Mouse (Mus musculus): ENCODE data around the gene Cmtr1.

Gene Cmtr1

DNA sequence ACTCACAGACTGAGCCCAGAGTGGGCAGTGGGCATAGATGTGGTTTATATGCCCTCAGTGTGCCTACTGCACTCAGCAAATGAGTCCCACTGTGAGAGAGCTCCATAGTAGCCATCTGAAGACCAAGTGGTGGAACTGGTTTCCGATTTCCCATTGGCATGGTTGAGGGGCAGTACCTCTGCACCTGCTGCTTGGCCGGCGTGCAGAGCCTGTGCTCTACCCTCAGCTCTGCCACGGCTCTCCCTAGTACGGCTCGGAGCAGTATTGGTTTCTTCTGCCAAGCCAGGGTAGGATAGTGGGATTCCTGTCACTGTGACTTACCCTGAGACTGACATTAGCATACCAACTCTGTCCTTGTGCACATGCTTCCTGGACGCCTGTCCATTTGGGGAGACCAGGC lies 40.2 kb downstream of the Cmtr1 start:
- in situ Hi-C loops (cut with MboI; ENCODE audit: unreplicated experiment in 2 of 2): loop anchor here in 1 of 2 experiments (5.0 kb wide), 1 partner anchor 182 kb away; no protein-coding TSS in a partner anchor

DNA sequence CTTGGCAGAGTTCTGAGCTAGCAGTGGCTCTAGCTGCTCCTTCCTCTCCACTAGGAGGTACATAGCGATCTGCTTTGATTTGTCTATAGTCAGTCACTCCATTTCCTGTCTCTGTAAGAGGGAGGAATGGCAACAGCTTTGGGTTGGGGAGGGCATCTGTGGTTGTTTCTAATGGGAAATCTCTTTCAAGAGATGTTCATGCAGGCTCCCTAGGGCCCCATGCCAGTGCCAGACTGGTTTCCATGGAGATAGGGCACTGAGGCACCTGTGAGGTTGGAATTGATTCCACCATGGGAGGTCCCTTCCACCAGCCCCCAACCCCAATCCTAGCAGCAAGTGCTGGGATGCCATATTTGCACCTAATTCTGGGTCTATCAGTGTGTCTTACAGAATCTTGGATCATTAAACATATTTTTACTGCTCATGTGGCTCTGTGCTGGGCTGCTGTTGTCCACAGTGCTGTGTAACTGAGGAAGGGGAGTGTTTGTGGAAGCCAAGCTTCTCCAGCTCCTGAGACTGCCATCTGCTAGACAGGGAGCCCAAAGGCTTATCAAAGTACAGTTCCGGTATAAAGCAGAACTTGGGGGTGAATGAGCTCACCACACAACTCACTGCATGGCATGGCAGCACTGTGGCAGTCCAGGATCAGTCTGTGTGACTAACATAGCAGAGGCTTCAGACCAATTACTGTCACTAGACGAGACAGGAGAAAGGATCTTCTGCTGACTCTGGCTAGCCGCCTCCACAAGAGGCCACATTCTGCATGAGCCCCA lies 42.7 kb downstream of the Cmtr1 start:
- in situ Hi-C loops (cut with MboI; ENCODE audit: unreplicated experiment in 2 of 2): loop anchor here in 1 of 2 experiments (5.0 kb wide), 1 partner anchor 179 kb away; no protein-coding TSS in a partner anchor

DNA sequence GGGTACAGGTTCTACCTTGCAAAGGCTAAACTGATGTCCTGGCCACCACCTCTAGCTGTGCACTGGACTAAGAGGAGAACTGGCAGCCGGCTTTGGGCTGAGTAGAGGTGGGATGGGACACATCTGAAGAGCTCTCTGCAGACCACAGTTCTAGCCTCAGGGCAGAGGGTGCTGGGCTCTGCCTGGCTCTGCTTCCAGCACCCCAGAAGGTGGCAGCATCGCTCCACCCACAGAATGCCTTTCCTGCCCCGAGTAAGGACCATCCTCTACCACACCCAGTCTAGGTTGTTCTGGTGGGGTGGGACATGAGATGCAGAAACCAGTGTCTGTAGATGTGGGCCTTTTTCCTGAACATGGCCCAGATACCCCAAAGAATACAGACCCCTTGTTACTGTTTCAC lies 44.4 kb downstream of the Cmtr1 start:
- in situ Hi-C loops (cut with MboI; ENCODE audit: unreplicated experiment in 2 of 2): loop anchor here (5.0 kb wide), 1 partner anchor 178 kb away; no protein-coding TSS in a partner anchor

DNA sequence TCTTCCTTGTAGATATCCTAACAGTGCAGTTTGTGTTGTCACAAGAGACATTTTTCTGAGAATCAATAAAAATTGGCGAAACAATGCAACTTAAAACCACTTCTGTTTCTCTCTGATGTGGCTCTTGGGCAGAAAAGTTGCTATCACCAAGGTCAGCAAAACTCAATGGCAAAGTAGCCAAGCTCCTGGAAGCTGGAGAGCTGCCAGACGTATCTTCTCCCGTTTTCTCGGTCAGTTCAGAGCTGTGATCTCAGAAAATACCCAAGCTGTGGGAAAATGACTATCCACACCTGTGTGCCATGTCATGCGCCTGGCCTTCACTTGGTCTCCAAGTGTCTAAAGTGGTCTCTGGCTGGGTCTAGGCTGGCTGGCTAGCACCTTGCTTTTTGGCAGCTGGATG lies 45.5 kb downstream of the Cmtr1 start:
- in situ Hi-C loops (cut with MboI; ENCODE audit: unreplicated experiment in 2 of 2): loop anchor here in 1 of 2 experiments (5.0 kb wide), 1 partner anchor 176 kb away; no protein-coding TSS in a partner anchor

DNA sequence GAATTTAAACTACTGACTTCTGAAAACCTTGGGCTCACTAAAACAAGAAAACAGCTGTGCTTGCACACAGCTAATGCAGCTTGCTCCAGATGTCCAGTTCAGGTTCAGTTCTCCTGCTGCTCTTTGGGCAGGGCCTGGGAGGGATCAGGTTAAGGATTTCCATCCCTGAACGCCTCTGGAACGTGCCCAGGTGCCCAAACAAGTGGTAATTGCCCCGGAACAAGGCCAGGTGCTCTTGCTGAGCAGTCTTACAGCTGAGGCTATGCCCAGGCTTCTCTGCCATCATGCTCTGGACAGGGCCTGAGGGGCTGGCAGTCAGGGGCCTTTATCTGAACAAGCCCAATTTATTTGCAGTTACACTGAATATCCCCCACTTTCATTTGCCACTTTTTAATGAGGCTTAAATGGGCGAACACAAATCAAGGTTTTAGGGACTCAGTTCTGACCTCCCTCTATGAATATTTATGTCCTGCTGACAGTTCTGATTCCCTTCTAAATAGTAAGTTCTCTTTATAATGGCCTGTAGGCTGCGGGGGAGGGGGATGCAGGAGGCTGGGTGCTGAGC lies 46.7 kb downstream of the Cmtr1 start:
- in situ Hi-C loops (cut with MboI; ENCODE audit: unreplicated experiment in 2 of 2): loop anchor here in 1 of 2 experiments (5.0 kb wide), 1 partner anchor 175 kb away; no protein-coding TSS in a partner anchor

DNA sequence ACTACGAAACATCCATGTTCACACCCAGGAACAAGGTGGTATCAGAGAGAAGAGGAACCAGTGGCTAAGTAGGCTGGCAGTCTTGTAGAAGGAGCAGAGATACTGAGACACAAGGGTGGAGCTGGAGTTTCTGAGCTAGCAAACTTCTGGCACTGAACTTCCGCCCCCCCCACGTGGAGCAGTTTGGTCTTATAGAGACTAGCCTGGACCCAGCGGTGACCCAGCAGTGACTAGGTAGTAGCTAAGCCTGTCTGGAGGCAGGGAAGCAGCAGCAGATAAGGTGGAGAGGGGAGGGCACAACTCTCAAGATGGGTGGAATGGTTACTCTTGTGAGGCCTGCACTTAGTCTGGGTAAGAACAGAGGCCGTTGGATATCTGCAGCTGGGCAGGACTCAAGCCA lies 48.4 kb downstream of the Cmtr1 start:
- in situ Hi-C loops (cut with MboI; ENCODE audit: unreplicated experiment in 2 of 2): loop anchor here in 1 of 2 experiments (5.0 kb wide), 1 partner anchor 174 kb away; no protein-coding TSS in a partner anchor

DNA sequence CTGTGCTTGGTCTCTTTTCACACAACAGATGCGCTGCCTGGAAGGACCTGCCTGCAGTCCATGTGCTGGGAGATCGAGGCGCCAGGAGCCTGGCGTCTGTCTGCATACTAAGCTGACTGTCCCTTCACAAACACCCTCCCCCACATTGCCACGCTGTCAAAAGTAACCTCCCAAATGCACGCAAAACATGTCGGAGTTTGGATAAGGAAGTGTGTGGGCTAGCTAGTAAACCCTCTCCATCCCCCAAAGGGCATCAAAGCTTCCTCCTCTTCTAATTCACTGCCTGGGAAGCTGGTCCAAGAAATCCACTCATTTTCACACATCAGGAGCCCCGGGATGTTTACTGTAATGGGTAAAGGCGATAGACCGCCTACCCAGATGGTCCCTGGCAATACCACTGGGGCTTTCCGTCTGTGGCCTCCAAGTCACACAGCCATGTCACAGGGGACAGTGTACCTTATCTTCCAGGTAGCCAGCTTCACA lies 50.2 kb downstream of the Cmtr1 start:
- in situ Hi-C loops (cut with MboI; ENCODE audit: unreplicated experiment in 2 of 2): loop anchor here in 1 of 2 experiments (5.0 kb wide), 1 partner anchor 52 kb away; no protein-coding TSS in a partner anchor

DNA sequence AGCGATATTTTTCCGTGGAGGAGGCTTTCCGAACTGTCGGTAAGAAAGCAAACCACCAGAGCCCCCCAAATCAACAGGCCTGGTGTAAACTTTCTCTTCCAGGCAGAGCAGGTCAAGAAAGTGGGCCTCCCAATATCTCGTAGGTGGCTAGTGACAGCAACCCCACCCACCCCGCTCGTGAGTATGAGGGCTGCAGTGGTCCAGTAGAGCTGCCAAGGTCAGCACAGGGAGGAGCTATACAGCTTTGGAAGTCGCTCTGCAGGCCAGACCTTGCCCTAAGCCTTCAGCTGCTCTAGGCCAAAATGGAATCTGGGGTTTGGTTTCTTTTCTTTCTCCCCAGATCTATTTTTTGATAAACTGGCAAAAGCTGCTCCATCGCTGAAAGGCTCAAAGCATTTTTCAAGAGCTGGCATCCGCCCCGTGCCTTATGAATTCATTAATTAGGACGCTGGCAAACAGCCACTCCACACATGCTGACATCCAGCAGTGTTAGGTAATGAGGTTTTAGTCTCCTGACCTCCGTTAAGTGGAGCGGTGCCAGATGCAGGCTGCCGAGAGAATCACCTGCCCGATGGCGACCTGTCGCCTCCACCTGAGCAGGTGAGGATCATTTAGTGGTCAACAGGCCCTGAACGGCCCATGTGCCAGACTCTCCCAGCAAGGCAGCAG lies 50.8 kb downstream of the Cmtr1 start:
- in situ Hi-C loops (cut with MboI; ENCODE audit: unreplicated experiment in 2 of 2): loop anchor here in 1 of 2 experiments (5.0 kb wide), 1 partner anchor 51 kb away; no protein-coding TSS in a partner anchor

DNA sequence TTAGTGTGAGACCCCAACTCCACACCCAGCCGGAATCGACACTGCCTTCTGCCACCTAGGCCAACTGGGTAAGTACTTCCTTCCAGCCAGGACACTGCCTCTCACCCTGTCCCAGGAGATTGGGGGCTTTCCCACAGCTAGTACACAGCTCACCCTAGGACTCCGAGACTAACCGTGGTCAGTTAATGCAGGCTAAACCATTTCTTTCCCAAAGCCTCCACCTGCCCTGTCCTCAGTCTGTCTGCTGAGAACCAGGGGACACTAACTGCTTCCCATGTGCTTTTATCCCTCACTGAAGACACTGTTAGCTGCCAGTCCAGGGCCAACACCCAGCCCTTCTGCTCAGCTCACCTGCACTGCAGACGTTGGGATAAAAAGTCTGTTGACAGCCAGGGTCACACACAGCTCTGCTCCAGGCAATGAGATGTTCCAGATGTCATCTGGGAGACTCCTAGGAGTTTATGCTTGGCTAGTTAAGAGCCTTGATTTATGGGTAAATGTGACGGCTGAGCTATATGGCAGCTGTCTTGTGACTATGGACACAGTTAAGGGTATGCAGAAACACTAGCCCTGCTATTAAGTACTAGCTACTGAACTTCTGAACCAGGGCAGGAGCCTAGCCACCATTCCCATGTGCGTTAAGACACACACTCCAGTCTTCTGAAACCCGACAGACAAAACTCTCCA lies 51.5 kb downstream of the Cmtr1 start:
- in situ Hi-C loops (cut with MboI; ENCODE audit: unreplicated experiment in 2 of 2): loop anchor here in 1 of 2 experiments (5.0 kb wide), 1 partner anchor 50 kb away; no protein-coding TSS in a partner anchor

DNA sequence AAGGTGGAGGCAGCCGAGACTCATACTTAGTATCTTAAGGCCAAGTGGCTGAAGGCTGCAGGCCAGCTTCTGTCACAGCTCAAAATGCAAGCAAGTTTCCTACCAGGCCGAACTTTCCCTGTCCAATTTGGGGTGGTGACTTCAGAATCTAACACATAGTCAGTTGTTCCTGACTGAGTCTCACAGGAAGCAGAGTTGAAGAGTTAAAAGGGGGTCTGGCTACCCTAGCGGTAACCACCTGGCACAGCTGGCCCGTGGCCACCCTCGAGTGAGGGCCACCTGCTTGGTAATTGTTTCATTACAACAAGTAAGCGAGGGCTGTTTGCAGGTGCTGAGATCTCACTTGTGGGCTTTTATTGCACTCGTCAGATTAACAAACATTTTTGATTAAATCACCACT lies 52.2 kb downstream of the Cmtr1 start:
- in situ Hi-C loops (cut with MboI; ENCODE audit: unreplicated experiment in 2 of 2): loop anchor here in 1 of 2 experiments (5.0 kb wide), 1 partner anchor 50 kb away; no protein-coding TSS in a partner anchor

DNA sequence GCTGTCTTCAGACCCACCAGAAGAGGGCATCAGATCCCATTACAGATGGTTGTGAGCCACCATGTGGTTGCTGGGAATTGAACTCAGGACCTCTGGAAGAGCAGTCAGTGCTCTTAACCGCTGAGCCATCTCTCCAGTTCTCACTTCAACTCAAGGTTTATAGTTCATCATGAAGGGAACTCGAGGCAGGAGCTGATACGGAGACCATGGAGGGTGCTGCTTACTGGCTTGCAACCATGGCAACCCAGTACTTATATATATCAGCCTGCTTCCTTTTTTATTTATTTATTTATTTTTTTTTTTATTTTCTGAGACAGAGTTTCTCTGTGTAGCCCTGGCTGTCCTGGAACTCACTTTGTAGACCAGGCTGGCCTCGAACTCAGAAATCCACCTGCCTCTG lies 53.3 kb downstream of the Cmtr1 start:
- in situ Hi-C loops (cut with MboI; ENCODE audit: unreplicated experiment in 2 of 2): loop anchor here in 1 of 2 experiments (5.0 kb wide), 1 partner anchor 49 kb away; no protein-coding TSS in a partner anchor

DNA sequence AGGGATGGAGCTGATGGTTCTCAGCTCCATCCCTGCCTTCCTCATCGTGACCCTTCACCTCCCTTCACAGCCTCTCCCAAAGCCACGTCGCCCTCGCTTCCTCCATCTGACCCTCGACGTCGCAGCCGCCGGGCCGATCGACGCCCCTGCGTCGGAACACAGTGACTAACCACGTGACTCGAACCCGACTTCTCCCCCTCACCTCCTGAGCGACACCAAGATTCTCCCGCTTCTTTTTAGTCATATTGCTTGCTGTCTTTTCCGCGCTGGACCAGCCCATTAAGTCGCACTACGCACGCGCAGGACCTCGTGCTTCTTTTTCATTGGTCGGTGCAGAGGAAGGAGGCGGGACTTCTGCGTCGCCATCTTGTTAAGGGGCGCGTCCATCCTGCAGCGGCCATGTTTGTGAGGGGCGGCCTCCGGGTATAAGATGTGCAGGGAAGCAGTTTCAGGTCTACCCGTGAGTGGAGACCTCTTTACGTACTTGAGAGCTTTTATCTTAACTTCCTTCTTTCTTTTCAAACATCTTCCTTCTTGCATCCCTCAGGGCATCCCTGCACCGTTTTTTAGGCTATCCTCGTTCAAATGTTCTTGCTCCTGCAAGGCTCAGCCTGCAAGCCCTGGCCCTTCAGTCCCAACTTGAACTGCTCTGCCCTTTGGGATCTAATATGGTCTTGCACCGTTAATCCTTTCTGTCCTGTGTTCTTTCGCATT lies 56.5 kb downstream of the Cmtr1 start, which contains the start of gene Ccdc167:
Gene Ccdc167 (minus strand): TSS at position 313 of the 714 bp plus-strand sequence.
- in situ Hi-C loops (cut with MboI; ENCODE audit: unreplicated experiment in 2 of 2): loop anchor here in 1 of 2 experiments (5.0 kb wide), 1 partner anchor 55 kb away; no protein-coding TSS in a partner anchor

DNA sequence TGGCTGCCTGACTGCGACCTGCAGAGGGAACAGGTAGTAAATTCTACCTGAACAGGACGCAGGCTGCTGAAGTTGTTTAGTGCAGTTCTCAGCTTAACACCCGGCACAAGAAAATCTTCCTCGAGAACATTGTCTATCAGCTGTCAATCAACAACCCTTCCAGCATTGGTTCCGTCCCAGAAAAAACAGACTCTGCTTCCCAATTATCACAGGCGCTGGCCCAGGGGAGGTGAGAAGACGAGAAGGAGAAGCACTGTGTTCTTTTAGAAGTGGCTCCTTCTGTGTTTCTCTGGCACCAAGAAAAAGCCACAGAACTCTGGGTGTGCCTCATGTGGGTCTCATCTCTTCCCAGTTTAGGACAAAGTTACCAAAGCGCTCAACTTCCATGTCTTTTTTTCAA lies 58.3 kb downstream of the Cmtr1 start:
- in situ Hi-C loops (cut with MboI; ENCODE audit: unreplicated experiment in 2 of 2): loop anchor here in 1 of 2 experiments (5.0 kb wide), 1 partner anchor 54 kb away; no protein-coding TSS in a partner anchor

DNA sequence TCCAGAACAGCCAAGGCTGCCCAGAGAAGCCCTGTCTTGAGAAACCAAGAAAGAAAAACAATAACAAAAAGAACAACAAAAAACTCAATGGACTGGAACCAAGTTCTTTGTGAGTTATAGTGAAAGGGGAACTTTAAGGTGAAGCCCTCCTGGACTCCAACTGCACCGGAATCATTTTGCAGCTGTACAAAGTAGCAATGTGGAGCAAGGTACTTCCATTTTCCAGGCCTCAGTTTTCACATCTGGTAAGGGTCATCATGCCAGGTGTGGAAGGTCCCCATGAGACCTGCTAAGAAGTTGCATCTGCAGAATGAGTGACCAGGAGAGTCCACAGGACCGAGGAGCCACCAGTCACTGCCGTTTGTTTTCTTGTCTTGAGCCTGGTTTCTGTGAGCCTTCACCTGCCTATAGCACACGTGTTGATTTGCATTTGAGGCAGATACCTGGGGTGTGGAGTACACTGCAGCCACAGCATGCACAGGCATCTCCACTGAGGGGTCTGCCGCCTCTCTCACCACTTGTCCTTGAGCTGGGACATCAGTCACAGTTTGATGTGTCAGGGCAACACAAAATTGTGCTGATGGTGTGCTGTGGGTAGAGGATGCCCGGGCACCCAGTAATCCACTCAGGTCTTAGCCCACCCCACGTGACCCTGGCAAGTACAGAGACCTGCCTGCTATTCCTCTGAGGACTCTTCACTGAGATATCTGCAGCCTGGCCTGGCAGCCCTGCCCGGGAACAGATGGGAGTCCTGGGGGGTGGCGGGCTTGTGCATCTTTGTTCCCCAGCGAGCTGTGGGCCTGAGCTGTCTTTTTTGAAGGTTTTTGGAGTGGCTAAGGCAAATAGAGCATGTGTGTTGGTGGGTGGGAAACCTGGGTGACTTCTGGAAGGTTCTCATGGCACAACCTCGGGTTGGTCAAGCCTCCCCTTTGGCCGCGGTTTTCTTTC lies 59.5 kb downstream of the Cmtr1 start:
- in situ Hi-C loops (cut with MboI; ENCODE audit: unreplicated experiment in 2 of 2): loop anchor here in 1 of 2 experiments (5.0 kb wide), 1 partner anchor 52 kb away; no protein-coding TSS in a partner anchor

DNA sequence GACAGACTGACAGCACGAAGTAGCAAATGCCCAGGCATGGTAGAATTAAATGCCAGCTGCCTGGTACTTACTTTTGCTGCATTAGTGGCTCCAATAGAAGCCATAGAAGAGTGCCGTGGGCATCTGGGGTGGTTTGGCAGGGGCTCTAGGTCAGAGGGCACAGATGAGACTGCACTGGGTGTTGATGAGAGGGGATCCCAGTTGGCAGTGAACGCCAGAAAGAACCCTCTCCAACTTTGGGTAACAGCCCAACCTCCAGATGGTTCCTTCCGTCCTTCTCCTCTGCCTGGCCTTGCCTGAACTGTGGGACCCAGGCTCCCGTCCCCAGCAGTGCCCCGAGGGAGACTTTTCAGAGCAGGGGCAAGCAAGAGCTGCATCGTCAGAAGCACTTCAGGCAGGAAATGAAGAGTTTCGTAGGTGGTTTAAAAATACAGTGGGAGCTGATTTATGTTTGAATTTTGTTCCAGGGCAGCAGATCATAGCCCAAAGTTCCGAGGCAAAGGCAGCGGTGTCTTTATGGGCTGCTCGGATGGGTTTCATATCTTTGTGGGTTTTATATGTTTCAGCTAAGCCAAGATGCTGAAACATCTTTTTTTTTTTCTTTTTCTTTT lies 60.5 kb downstream of the Cmtr1 start:
- in situ Hi-C loops (cut with MboI; ENCODE audit: unreplicated experiment in 2 of 2): no loop called here

DNA sequence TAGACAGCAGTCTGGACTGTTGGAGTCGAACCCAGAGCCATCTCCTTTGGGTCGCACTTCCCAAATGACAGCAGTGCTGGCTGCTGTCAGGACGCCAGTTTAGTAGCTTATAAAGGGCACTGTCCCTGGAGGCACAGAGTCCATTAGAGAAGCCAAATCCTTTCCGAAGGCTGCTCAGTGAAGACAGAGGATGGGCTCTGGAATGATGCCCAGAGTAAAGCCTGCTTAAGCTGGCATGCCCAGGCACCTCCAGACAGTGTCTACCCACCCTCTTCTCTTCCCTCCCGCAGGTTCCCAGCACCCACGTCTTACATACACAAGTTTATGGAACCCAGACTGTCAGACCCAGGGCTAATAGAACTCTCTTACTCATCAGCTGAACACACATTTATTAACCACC lies 64.2 kb downstream of the Cmtr1 start:
- in situ Hi-C loops (cut with MboI; ENCODE audit: unreplicated experiment in 2 of 2): no loop called here

DNA sequence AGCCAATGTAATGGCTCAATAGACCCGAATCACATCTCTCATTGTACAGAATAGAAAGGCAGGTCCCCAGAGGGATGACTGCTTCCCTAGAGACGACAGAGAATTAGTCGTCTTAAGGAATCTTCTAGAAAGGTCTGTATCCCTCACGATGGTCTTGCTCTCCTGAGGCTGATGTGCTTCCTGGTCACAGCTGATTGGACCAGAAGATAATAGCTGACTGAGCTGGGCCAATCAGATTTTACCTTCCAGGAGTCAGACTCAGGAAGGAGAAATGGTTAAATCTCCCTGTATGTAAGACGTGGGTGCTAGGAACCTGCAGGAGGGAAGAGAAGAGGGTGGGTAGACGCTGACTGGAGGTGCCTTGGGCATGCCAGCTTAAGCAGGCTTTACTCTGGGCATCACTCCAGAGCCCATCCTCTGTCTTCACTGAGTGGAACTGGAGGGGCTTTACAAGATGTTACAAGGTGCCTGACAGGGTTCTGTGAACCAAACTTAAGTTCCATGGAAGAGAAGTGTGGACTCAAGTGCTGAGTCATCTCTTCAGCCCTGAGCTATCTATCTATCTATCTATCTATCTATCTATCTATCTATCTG lies 64.7 kb downstream of the Cmtr1 start:
- in situ Hi-C loops (cut with MboI; ENCODE audit: unreplicated experiment in 2 of 2): no loop called here
